Mouse (Mus musculus) ES-Bruce4 (cell line): Measurements from ENCODE around the gene Olfr544.

Experiments used
- CTCF ChIP-seq: IDR thresholded peaks from one replicate; pipeline ENCODE4 v1.8.1; 2011; ENCODE audit warnings: low read depth, low read length
- EP300 ChIP-seq: IDR thresholded peaks from 2 replicates; pipeline ENCODE4 v1.6.1; 2011; ENCODE audit warnings: low read depth, low read length; ENCODE audit not compliant: insufficient read depth
- POLR2A ChIP-seq: IDR thresholded peaks from one replicate; pipeline ENCODE4 v1.8.1; 2011; ENCODE audit warnings: low read length; ENCODE audit not compliant: insufficient read depth

DNA sequence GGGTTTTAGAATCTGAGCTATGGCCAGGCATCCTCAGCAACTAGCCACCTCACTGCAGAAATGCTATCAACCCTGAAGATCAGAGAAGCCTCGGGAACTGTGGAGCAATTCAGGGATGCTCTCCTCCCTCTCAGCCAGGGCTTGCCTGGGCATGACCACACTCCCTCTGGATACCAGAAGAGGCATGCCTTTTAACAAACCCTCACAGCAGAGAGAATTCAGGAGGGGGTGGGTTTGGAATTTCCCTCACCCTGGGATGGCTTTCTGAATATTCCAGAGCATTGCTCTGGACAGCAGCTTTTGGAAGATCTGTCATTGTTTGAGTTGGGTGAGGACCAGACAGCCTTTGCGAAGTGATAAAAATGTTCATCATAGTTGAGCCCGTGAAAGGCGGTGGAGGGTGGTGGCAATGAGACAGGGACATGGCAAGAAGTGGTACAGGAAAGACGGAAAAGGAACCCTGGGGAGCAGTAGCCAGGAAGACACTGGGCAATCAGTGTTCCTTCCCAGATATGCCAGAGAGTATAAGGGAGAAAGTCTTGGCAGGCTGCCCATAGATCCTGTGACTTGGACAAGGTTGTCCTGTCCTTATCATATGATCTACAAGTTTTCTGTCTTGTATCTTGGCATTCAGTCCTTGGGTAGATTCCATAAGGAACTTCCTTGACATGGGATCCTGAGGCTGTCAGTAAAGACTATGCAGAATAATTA is 8.6 kb downstream of the Olfr544 start:
- TF ChIP-seq CTCF, result no peak
- TF ChIP-seq POLR2A, result no peak
- peak; percentile 63; the same call in 1 of the 2 replicates for TF ChIP-seq EP300
